Mouse (Mus musculus): ENCODE results near the gene Serinc5.
A peak's percentile ranks its signal among the peaks of the same experiment; 100 is the strongest.

Gene Serinc5

GRCm38 (mm10) chr13:92704189-92704588, 93.3 kb downstream of the Serinc5 start:
- no peak for DNase-seq (ENCODE audit: low spot score)

DNA sequence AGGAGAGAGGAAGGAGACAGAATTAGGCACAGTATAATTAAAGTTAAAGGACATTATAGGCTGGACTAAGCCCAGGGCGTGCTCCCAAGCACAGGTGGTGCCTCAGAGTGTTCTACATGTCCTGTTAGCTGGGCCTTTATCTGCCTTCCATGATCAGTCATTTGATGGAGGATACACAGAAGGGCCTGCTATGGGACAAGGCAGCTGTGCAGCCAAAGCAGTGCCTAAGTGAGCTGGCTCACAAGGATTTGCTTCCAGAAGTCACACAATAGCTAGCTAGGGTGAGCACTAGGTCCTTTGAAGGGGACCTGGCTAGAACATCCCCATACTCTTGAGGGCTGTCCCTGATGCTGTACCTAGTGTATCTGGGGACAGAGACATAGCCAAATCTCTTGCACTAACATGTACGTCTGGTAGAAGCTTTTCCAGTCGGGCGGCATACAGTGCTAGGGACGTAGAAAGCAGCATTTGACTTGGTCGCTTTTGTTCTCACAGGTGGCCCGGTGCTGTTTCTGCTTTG, 94.2 kb downstream of the Serinc5 start:
- no peak for DNase-seq (ENCODE audit: low spot score)

DNA sequence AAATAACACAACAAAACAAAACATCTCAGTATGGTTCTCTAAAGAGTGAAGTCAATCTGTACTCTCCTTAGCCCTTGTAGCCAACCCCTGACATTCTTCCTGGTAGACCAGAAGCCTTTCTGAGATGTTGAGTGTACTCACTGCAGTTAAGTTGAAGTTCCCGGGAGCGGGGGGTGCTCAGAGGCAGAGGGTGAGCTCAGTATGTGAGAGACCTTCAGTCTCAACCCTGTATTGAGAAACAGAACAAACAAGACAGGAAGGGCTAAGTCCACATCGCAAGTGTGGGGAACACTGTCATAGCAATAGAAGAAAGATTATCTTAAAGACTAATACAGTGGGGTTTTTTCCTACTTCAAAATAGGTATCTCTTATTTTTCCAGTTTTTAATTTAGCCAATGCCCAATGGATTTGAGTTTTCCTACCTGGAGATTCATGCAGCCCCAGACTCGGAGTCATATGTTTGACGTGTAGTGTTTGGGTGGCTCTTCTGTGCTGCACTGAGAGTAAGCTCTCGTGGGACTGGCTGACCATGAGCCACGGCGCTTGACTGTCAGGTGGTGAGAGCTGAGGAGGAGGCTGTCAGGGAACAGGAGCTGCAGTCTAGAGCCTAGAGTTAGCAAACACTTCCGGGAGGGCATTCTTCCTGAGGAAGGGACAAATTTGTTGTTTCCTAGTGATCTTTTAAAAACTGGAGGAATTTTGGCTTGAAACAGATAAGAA, 95.6 kb downstream of the Serinc5 start:
- DNase-seq (ENCODE audit: low spot score): peak; percentile 22

GRCm38 (mm10) chr13:92707941-92708340, 97.0 kb downstream of the Serinc5 start:
- DNase-seq (ENCODE audit: low spot score): peak; percentile 28

- peak; percentile 27 for DNase-seq (ENCODE audit: low spot score)
Measured at GRCm38 (mm10) chr13:92708466-92708865, 97.6 kb downstream of the Serinc5 start.

- peak; percentile 31 for DNase-seq (ENCODE audit: low spot score)
Measured at GRCm38 (mm10) chr13:92709535-92709934, 98.6 kb downstream of the Serinc5 start.

- peak; percentile 19 for DNase-seq (ENCODE audit: low spot score)
Measured at GRCm38 (mm10) chr13:92710361-92710760, 99.5 kb downstream of the Serinc5 start.

DNA sequence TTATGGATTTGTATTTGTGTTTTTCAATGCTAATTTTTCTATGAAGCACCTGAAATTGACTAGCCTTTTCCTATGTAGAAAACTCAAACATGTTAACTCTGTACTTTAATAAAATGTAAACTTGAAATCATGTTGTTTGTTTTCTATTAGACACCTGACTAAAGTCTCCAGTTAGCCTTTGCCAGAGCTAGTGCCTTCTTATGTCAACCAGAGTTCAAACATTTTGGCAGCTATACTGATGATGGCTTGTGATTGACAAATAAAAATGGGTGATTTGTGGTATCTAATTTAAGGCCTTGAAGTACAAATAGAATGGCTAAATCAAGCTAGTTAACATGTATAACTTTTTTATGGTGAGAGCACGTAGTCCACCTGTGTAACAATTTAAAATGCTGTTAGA, 100.9 kb downstream of the Serinc5 start:
- DNase-seq (ENCODE audit: low spot score): no peak

DNA sequence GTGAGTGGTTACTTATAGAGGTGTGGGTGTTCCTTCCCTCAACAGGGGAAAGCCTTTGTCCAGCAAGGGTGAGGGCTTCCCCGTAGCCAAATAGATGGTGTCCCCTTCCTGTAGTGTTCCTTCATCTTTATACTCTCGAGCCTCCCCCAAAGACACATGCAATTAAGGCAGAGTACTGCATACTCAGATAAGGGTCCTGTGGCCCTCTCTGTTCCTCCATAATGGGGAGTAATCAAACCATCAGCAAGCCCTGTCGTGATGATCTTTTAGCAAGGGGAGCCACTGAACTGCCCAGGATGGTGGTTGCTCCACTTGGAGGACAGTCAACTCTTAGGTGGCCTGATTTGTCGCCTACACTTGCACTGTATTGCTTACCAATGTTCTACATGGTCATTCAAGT, 101.7 kb downstream of the Serinc5 start:
- peak; percentile 21 for DNase-seq (ENCODE audit: low spot score)

GRCm38 (mm10) chr13:92717851-92718665, 107.2 kb downstream of the Serinc5 start:
- DNase-seq (ENCODE audit: low spot score): no peak

- DNase-seq (ENCODE audit: low spot score): peak; percentile 38
Measured at GRCm38 (mm10) chr13:92721006-92721405, 110.1 kb downstream of the Serinc5 start.

DNA sequence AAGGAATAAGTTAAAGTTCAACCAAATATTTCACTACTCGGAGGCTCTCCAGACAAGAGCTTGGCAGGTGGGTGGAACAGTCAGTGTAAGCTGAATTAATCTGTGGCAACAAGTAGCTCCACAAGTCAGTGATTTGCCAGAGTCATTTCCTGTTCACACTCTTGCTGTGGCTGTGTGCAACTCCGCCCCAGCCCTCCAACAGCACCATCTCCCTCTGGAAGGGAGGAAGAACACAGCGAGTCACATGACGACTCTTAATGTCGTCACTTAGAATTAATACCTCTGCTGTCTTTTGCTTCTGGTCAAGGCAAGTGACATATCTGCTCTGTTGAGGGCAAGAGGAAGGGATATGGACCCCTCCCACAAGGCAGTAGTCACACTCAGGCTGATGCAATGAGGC, 111.5 kb downstream of the Serinc5 start:
- DNase-seq (ENCODE audit: low spot score): peak; percentile 17

DNA sequence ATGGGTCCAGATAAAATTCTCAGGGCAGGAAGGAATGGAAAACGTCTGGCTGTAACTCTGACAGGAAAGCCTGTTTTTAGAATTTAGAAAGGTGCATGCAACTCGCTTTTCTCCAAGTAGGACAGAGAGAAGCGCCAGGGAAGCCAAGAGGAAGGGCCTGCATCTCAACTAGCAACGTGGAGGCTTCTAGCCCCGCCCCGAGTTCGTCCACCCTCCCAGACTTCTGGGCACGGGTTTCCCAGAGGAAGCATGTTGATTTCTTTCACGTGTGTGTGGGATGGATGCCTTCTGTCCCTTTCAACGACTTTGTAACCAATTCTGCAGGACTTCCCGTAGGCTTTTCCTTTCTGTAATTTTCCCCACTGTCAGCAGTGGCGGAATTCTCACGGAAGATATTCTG, 118.9 kb downstream of the Serinc5 start:
- peak; percentile 75 for DNase-seq (ENCODE audit: low spot score)

GRCm38 (mm10) chr13:92731811-92732210, 120.9 kb downstream of the Serinc5 start:
- DNase-seq (ENCODE audit: low spot score): peak; percentile 32

- DNase-seq (ENCODE audit: low spot score): no peak
Measured at GRCm38 (mm10) chr13:92732836-92733235, 121.9 kb downstream of the Serinc5 start.

GRCm38 (mm10) chr13:92733252-92733651, 122.4 kb downstream of the Serinc5 start:
- peak; percentile 72 for DNase-seq (ENCODE audit: low spot score)

GRCm38 (mm10) chr13:92733741-92734140, 122.8 kb downstream of the Serinc5 start:
- no peak for DNase-seq (ENCODE audit: low spot score)

GRCm38 (mm10) chr13:92735693-92736092, 124.8 kb downstream of the Serinc5 start:
- DNase-seq (ENCODE audit: low spot score): no peak

DNA sequence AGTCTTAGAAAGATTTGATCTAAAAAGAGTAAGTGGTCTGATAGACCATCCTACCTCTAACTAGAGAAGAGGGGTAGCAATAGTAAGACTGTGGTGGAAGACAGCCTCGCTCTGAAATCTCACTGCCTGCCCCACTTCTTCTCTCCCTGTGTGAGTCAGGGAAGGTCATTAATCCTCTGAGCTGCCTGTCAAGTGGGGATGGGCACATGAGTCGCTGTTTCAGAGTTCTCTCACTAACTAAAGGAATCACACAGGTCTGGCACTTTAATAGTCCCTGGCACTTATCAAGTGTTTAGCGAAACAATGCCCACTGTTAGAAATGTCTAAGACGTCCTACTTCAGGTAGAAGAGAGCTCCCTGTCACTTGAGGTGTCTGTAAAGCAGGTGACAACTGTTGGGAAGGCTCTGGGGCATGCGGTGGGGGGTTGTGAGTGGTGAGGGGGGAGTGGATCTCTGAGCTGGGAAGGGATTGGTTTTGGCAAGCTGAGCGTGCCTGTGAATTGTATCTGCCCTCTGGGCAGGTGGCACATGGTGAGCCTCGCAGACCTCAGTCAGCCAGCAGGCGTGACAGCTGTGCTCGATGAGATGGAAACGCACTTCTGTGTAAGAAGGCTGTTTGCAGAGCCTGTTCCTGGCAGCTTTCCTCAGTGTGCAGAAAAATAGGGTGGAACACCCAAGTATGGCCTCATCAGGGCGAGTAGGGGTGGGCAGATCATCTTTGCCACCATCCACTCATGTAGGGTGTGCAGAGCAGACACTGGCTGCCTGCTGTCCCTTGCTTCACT, 125.8 kb downstream of the Serinc5 start:
- no peak for DNase-seq (ENCODE audit: low spot score)

- DNase-seq (ENCODE audit: low spot score): peak; percentile 37
Measured at GRCm38 (mm10) chr13:92738821-92739220, 127.9 kb downstream of the Serinc5 start.

DNA sequence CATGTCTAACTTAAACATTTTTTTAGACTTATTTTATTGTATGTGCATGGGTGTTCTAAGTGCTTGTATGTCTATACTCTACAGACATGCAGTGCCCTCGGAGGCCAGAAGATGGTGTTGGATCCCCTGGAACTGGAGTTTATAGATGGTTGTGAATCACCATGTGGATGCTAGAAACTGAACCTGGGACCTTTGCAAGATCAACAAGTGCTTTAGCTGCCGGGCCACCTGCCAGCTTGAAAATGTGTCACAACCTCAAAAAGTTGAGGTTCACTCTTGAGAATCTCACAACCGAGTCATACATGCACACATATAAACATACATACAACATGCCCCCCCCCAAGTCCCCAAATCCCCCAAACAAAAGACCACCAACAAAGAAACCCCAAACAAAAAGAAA, 129.0 kb downstream of the Serinc5 start:
- peak; percentile 38 for DNase-seq (ENCODE audit: low spot score)

DNA sequence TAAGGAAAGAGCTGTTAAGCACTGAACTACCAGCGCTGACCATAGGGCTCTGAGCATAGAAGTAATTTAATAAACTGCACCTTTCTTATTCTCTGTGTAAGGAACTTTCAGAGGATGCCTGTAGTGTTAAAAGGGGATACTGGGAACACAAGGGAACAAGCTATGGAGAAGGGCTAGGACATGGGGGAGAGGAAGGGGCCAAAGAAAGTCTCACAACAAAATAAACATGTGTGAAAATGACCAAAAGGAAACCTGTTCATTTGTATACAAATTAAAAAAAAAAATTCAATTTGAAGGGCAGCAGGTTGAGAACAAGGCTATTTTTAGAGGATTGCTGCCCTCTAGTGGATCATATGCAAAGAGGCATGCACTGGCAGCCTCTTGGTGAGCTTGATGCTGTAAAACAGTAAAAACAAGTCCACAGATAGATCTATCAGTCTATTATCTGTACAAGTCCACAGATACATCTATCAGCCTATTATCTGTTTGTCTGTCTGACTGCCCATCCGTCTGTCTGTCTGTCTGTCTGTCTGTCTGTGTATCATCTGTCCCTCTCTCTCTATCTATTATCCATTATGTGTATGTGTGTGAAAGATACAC, 129.9 kb downstream of the Serinc5 start:
- DNase-seq (ENCODE audit: low spot score): peak; percentile 36
